Mouse (Mus musculus): ENCODE measurements around the gene Slc6a2.

Gene Slc6a2

DNA sequence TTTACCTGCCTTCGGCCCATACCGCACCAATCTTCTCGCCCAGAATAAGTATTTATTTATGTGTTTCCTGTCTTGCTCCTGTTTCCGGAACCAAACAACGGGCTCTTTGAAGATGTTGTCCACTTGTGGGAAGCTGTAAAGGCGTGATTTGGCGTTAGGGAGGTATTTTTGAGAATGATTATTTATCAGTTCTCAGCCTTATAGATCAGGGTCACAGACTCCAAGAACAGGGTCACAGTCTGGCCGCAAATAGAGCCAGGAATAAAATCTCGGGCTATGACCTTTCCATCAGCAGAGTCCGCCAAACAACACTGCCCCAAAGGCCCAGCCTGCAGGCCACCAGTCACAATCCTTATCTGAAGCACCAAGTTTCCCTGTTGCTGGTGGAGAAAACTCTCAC, at the start of gene Slc6a2:
TSS of gene Slc6a2 (plus strand) at position 301 of the 400 bp plus-strand sequence.
- DNase-seq, result no peak

- DNase-seq, result no peak
Observed at GRCm38 (mm10) chr8:92911477-92911876, 48.4 kb upstream of the Slc6a2 start.

- no peak for DNase-seq
Observed at GRCm38 (mm10) chr8:92913396-92913795, 46.5 kb upstream of the Slc6a2 start.

DNA sequence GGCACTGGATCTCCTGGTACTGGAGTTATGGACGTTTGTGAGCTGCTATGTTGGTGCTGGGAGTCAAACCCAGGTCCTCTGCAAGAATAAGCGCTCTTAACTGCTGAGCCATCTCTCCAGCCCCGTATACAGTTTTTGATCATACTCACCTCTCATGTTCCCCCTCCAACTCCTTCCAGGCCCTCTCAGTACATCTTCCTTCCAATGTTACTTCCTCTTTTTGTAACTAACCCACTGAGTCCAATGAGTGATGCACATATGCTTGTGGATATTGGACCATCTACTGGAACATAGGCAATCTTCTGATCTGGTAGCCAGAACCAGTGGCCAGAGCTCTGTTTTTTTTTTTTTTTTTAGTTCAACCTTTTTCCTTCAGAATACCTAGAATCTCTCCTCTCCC, 43.8 kb upstream of the Slc6a2 start:
- no peak for DNase-seq

GRCm38 (mm10) chr8:92921768-92922167, 38.1 kb upstream of the Slc6a2 start:
- DNase-seq, result no peak

DNA sequence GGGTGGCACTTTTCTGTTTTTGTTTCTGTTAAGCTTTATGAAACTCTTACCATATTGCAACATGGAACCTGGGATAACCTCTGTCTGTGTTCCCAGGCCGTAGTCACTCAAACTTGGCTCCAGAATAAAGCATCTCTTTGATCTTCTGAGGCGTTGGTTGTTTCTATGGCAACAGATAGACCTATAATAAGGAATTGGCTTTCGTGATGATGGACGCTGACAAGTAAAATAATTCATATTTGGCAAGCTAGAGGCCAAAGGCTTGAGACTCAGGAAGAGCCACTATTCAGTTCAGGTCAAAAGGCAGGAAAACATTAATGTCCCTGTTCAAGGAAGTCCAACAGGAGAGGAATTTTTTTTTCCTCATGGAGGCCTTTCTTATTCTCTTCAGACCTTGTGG, 30.9 kb upstream of the Slc6a2 start:
- DNase-seq, result no peak

DNA sequence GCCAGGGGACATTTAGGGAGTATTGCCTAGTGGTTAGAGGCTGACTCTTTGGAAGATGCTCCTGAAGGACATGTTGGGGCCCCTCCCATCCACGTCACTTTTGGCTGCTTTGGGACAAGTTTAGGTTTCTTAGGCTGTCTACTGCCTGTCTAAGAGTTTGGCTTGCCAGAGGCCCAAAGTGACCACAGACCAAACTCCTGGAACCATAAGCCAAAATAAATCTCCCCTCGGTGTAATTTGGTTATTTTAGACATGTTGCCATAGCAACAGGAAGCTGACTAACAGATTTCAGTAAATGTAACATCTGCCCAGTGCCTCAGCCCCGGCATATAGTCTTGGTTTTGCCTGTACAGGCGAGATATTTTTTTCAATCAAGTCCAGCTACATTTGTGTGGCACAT, 21.8 kb upstream of the Slc6a2 start:
- no peak for DNase-seq

DNA sequence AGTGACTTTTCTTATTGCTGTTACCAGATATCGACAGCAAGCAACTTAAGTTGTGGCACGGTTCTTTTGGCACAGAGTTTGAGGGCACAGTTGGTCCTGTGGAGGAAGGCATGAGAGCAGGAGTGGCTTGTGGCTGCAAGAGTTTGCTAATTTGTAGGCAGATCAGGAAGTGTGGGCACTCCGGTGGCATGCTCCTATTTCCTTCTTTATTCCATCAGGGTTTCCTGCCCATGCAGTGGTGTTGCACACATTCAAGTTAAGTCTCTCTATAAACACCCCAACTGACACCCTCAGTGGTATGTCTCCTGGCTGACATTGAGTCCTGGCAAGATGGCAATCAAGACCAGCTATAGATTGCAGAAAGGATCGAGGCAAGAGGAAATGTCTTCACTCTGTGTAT, 10.8 kb upstream of the Slc6a2 start:
- no peak for DNase-seq

DNA sequence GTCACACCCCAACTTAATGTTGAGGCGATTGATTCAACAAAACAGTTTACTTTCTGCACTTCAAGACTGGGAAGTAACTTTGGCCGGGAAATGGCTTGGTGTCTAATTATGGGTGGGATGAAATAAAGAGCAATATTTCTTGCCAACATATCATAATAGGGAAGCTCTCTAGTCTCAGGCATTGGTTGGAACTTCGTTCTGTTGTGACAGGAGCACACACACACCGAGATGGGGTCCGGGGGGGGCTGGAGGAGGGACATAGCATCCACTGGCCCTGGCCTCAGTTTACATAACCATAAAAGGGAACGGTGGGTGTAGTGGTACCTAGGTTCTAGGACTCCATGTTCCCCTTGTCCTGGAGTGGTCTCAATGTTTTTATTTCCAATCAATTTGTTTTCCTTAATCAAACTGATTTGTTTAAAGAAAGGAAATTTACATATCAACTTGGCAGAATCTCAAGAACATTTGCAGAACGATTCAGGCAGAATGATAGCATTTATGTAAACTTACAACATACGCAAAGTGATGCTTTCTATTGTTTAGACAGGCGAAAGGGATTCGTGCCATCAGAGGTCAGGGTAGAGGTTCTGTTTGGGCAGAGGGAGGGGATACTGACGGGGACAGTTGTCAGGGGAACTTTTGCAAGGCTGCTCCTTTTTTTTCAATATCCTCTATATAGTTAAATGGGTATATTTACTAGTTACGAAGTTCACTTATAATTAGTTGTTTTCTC, 9.1 kb upstream of the Slc6a2 start:
- DNase-seq, result no peak

GRCm38 (mm10) chr8:92954044-92954443, 5.8 kb upstream of the Slc6a2 start:
- DNase-seq, result no peak

DNA sequence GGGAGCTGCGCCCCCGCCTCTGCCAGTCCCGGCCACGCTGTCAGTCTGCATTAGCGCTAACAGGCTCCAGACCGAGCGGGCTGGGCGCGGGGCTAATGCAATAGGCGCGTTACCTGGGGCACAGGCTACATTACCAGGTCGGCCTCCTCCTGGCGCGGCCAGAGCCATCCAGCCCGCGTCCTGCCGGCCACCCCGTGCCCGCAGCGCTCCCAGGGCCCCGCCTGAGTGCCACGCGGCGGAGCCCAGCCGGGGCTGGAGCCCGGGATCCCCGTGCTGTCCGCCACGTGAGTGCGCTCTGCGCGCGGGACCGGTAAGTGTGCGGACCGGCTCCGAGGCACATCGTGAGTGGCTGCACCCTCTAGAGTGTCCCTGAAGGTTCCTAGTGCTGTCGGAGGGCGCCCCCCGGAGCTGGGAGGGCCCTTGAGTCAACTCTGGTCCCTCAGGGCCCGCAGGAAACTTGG, 602 bp downstream of the Slc6a2 start:
- no peak for DNase-seq

- no peak for DNase-seq
Observed at GRCm38 (mm10) chr8:92961088-92961487, 1.2 kb downstream of the Slc6a2 start.

- no peak for DNase-seq
Observed at GRCm38 (mm10) chr8:92964556-92964955, 4.7 kb downstream of the Slc6a2 start.

- DNase-seq, result no peak
Observed at GRCm38 (mm10) chr8:92972949-92973348, 13.1 kb downstream of the Slc6a2 start.

- DNase-seq, result no peak
Observed at GRCm38 (mm10) chr8:92976656-92977055, 16.8 kb downstream of the Slc6a2 start.

DNA sequence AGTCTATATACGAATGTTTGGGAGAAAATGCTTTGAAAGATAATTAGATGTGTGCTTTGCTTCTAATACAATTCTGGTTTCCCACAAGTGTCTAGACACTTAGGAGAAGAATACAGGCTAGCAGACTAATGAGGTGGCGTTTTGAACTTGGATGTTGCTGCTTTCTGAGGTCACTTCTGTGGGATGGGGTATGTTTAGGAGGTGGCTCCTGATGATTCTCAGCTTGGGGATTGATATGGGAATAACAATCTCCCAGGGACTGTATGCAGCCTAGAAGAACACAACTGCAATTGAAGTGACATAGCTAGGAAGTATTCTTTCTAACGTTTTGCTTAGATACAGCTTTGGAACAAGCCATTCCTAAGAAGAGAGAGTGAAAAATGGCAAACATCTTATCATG, 22.6 kb downstream of the Slc6a2 start:
- no peak for DNase-seq

GRCm38 (mm10) chr8:92984376-92984775, 24.5 kb downstream of the Slc6a2 start:
- DNase-seq, result no peak

DNA sequence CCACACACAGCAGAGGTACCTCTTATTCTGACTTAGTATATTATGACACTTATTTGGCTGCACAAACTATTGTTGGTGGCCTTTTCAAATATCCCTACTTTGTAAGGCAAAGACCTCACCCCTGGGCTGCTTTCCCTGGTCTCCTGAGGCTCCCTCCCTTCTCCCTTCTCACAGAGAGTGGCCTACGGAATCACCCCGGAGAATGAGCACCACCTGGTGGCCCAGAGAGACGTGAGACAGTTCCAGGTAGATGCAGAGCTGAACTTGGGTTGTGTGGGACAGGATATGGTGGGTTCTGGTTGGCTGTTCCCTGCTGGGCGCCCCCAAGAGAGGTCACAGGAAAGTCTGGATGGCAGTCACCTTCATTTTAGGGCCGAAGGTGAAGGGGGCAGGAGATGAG, 37.0 kb downstream of the Slc6a2 start:
- DNase-seq, result no peak

DNA sequence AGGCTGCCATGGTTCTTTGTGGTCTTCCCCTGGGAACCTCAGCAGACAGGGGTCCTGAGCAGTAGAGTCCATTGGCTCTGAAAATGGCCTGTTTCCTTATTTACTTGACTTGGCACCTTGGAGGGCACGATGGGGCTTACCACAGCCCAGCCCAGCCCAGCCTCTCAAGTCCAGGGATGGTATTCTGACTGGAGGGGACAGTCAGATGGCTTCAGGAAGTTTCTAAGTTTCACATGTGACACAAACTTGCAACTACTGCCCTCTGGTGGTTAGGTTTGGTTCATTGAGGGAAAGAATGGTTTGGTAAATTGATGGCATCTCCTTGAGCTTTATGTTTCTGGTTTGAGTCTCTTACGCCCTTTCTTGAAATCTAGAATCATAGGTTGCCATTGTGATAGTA, 38.7 kb downstream of the Slc6a2 start:
- DNase-seq, result peak; percentile 28

GRCm38 (mm10) chr8:93010286-93010685, 50.4 kb downstream of the Slc6a2 start:
- DNase-seq, result peak; percentile 8

DNA sequence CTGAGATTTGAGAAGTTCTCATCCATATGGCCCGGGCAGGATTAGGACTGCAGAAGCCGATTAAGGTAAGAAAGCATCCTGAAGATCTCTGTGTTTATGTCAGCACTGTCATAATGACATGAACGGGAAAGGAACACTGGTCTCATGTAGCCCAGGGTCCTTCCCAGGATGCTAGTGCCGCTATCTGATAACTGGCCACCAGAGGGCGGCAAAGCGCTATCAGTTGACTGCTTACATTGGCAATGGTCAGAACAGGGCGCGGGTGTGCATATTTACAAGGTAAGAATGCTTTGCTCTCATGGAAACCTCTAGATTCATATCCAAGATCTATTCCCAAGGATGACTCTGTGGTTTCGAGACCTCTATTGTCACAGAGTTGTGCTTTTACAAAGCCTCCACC, 51.6 kb downstream of the Slc6a2 start:
- DNase-seq, result peak; percentile 68

GRCm38 (mm10) chr8:93012226-93012625, 52.3 kb downstream of the Slc6a2 start:
- DNase-seq, result no peak

DNA sequence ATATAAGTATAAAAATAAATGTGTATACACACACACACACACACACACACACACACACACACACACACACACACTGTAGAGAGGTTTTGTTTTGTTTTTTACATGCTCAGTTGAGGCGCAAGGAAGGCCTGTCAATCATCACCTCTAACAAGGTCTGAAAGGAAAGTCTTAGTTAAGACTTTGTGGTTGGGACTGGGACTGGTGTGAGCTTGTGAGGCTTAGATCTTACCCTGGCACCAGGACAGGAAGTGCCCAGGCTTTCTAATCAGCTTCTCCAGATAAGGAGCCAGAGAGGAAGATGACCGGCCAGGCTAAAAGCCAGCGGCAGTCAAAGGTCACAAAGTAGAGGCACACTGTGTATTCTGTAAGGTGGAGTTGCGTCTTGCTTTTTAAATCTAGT, 54.4 kb downstream of the Slc6a2 start:
- DNase-seq, result no peak

DNA sequence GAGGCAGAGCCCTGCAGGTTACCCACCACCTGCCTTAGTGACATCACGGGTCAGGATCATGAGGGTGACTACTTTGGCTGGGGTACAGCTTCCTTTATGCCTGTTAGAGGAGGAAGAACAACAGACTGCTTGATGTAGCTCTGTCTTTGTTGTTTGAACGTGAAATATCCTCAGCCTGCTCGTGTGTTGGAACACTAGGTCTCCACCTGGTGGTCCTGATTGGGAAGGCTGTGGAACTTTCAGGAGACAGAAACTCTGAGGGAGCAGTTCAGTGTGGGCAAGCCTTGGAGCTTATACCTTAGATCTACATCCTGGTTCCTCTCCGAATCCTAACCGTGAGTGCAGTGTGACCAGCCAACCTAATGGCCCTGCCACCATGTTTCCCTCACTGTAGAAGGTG, 61.9 kb downstream of the Slc6a2 start:
- no peak for DNase-seq

DNA sequence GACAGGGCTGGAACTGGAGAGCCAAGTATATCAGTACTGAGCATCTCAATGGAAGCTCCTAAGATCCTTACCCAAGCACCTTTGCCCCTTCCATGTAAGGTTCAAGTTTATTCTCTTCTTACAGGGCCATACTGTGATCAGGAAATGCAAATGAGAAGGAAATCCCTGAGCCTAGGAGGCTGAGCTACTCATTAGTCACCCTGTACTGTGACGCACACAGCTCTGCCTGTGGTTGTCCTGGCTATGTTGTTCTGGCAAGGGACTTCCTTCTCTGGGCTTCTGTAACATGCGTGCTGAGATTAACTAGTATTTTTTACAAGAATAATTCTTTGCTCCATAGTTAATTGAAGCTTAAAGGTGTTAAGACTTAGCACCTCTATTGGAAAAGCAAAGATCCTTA, 70.8 kb downstream of the Slc6a2 start:
- no peak for DNase-seq

Measured in thymus, postnatal 14 days (tissue).